Mouse (Mus musculus) liver, embryonic 14.5 days (tissue): ENCODE measurements around the gene Cxcr5. TPM values are rescaled to one million over a fixed set of nuclear protein-coding genes. Genes with fewer than 3 reads are reported as not detected.
A peak's percentile ranks its signal among the peaks of the same experiment; 100 is the strongest.

Experiments
- ATAC-seq: fragments of 200-750 bp; cut with Nextera tagmentation; 2 replicates; pipeline ENCODE4 v1.8.0; 2017; ENCODE audit warnings: moderate number of reproducible peaks, mild to moderate bottlenecking, moderate library complexity; ENCODE audit not compliant: insufficient read depth
- DNase-seq, 3 experiments: peaks; one replicate each; pipeline ENCODE4 v3.0.0-alpha.2; 2012 to 2013; ENCODE audit warnings: low read depth in 3 of 3, low spot score in 3 of 3
- H3K27ac ChIP-seq: fragments of 300-500 bp; sonication (generic); 2 replicates; pipeline ENCODE4 v1.5.1; 2014; ENCODE audit warnings: moderate library complexity, mild to moderate bottlenecking, control low read depth, inconsistent platforms
- H3K27me3 ChIP-seq: fragments of 300-500 bp; sonication (generic); 2 replicates; pipeline ENCODE4 v1.6.1; 2014; ENCODE audit warnings: mild to moderate bottlenecking, low read length, moderate library complexity; ENCODE audit not compliant: control insufficient read depth, insufficient read depth
- H3K36me3 ChIP-seq: fragments of 300-500 bp; sonication (generic); replicated peaks from 2 replicates; pipeline ENCODE4 v1.6.1; 2014; ENCODE audit warnings: low read depth; ENCODE audit not compliant: control insufficient read depth, insufficient read depth
- H3K4me1 ChIP-seq, 2 experiments: fragments of 200-500 bp in 1 of 2; fragments of 300-500 bp in 1 of 2; sonication (generic) in 1 of 2; replicated peaks; 2 replicates each; pipeline ENCODE4 v1.6.1; 2012 to 2014; ENCODE audit warnings: antibody characterized with exemption in 1 of 2, inconsistent platforms in 1 of 2, low read length in 1 of 2; ENCODE audit not compliant: control insufficient read depth in 2 of 2, insufficient read depth in 2 of 2
- H3K4me2 ChIP-seq: fragments of 300-500 bp; sonication (generic); 2 replicates; pipeline ENCODE4 v1.6.1; 2014; ENCODE audit warnings: low read depth, mild to moderate bottlenecking, control low read depth, moderate library complexity
- H3K4me3 ChIP-seq, 2 experiments: fragments of 200-500 bp in 1 of 2; fragments of 300-500 bp in 1 of 2; sonication (generic) in 1 of 2; 2 replicates each; pipeline ENCODE4 v1.5.1; 2012 to 2014; ENCODE audit warnings: low read depth in 2 of 2, low read length in 2 of 2, mild to moderate bottlenecking in 2 of 2, control low read depth in 1 of 2, inconsistent platforms in 1 of 2, moderate library complexity in 1 of 2; ENCODE audit not compliant: insufficient read depth in 1 of 2
- H3K9ac ChIP-seq: fragments of 300-500 bp; sonication (generic); replicated peaks from 2 replicates; pipeline ENCODE4 v1.6.1; 2014; ENCODE audit warnings: mild to moderate bottlenecking, control low read depth, moderate library complexity
- H3K9me3 ChIP-seq: fragments of 300-500 bp; sonication (generic); 2 replicates; pipeline ENCODE4 v1.6.1; 2016; ENCODE audit warnings: low read length, mixed read lengths; ENCODE audit not compliant: control insufficient read depth
- CTCF ChIP-seq: IDR thresholded peaks from 2 replicates; pipeline ENCODE4 v1.5.1; 2016; ENCODE audit warnings: antibody characterized with exemption, low read depth, control low read depth
- EP300 ChIP-seq: IDR thresholded peaks from 2 replicates; pipeline ENCODE4 v1.6.1; 2016; ENCODE audit warnings: antibody characterized with exemption, low read depth
- WGBS: fragments of 180-500 bp; shearing (Covaris S2); extraction: QIAGEN DNeasy Blood & Tissue Kit; methylation state at CpG from one replicate; pipeline ENCODE4 v1.1.7; 2014; ENCODE audit not compliant: insufficient replicate concordance; 5-methylcytosine and 5-hydroxymethylcytosine counted together
- polyA plus RNA-seq, 2 experiments: library from polyadenylated mRNA; depleted of rRNA in 1 of 2; stranded (reverse) in 1 of 2; unstranded in 1 of 2; fragments of >200 nt; fragmentation: Nextera tagmentation in 1 of 2; extraction: Ambion mirVana in 1 of 2; gene quantifications; 2 replicates each; pipeline versions ENCODE4 v1.2.1 to v1.2.3; 2012 to 2014

The Cxcr5 gene
- polyA plus RNA-seq, 2 experiments, result 0.03 TPM; not detected in 1

GRCm38 (mm10) chr9:44504893-44505823 is 56.5 kb downstream of the Cxcr5 start:
- H3K27me3 ChIP-seq, result no peaks in the 10 kb centered on the region
- peaks cover 0 to 2% of the 10 kb centered on the region in 2 experiments; a peak in 1 of 4 replicates for H3K4me1 ChIP-seq
- H3K36me3 ChIP-seq, result no peaks in the 10 kb centered on the region
- DNase-seq, result no peak
- TF ChIP-seq CTCF, result no peak
- TF ChIP-seq EP300, result no peak
- H3K9me3 ChIP-seq, result no peaks in the 10 kb centered on the region
- ATAC-seq, result no peak
- no peak overlapping the region for H3K9ac ChIP-seq
- H3K27ac ChIP-seq, result no peak overlapping the region
- no peak overlapping the region for H3K4me3 ChIP-seq
- H3K4me2 ChIP-seq, result no peak overlapping the region
- WGBS, result 67% methylated on average over 20 of the region's 20 CpGs

DNA sequence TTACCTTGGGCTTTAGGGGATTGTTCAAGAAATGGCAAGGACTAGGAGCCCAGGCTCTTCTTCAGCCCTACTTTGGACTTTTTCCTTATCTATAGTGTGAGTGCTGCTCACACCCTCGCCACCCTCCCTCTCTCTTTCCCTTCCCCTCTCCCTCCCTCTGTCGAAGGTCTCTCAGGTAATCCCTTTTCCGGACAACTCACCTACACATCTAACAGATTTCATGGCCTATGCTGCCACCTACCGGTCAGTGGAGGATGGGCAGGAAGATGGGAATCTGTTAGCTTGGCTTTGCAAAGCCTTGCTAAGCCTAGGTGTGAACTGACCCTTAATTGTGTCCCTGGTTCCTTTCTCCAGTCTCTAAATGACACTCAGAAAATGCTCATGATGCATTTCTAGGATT is 59.7 kb downstream of the Cxcr5 start:
- Histone ChIP-seq H3K4me3 (no peak overlapping the region), H3K9me3 (no peaks in the 10 kb centered on the region), H3K4me1 (peaks cover 0 to 3% of the 10 kb centered on the region in 2 experiments; a peak in 1 of 4 replicates), H3K27me3 (peaks cover 14% of the 10 kb centered on the region), H3K4me2 (no peak overlapping the region), H3K9ac (no peak overlapping the region), H3K36me3 (no peaks in the 10 kb centered on the region), H3K27ac (no peak overlapping the region)
- WGBS, result 3% methylated on average over 4 of the region's 4 CpGs
- ATAC-seq (no peak), DNase-seq (peak in 2 of 3 experiments; percentile 54 to 58)
- no peak for TF ChIP-seq EP300
- peak; percentile 95 for TF ChIP-seq CTCF

- Histone ChIP-seq H3K27ac (no peak overlapping the region), H3K4me3 (no peak overlapping the region), H3K4me2 (no peak overlapping the region), H3K27me3 (peaks cover 14% of the 10 kb centered on the region), H3K9ac (no peak overlapping the region), H3K36me3 (no peaks in the 10 kb centered on the region), H3K4me1 (peaks cover 0 to 3% of the 10 kb centered on the region in 2 experiments; a peak in 1 of 4 replicates), H3K9me3 (no peaks in the 10 kb centered on the region)
- DNase-seq, result no peak
- TF ChIP-seq EP300, result no peak
- TF ChIP-seq CTCF, result no peak
- no peak for ATAC-seq
- WGBS, result 65% methylated on average over 10 of the region's 10 CpGs
These were observed 60.3 kb downstream of the Cxcr5 start for GRCm38 (mm10) chr9:44501206-44501879.

- no peaks in the 10 kb centered on the region for H3K36me3 ChIP-seq
- H3K4me3 ChIP-seq, result no peak overlapping the region
- H3K4me1 ChIP-seq, result peaks cover 0 to 3% of the 10 kb centered on the region in 2 experiments; a peak in 1 of 4 replicates
- TF ChIP-seq CTCF (no peak), EP300 (no peak)
- no peak overlapping the region for H3K9ac ChIP-seq
- H3K27me3 ChIP-seq, result peaks cover 14% of the 10 kb centered on the region
- H3K4me2 ChIP-seq, result no peak overlapping the region
- no peak for DNase-seq
- ATAC-seq, result no peak
- H3K9me3 ChIP-seq, result no peaks in the 10 kb centered on the region
- no peak overlapping the region for H3K27ac ChIP-seq
- WGBS, result 67% methylated on average over 8 of the region's 8 CpGs
These were observed 61.0 kb downstream of the Cxcr5 start for GRCm38 (mm10) chr9:44500638-44501175.

- TF ChIP-seq CTCF, result no peak
- TF ChIP-seq EP300, result no peak
- no peak overlapping the region for H3K4me2 ChIP-seq
- H3K27ac ChIP-seq, result no peak overlapping the region
- H3K4me1 ChIP-seq, result peaks cover 0 to 6% of the 10 kb centered on the region in 2 experiments; a peak in 1 of 4 replicates
- H3K4me3 ChIP-seq, result no peak overlapping the region
- H3K27me3 ChIP-seq, result peaks cover 14% of the 10 kb centered on the region
- no peaks in the 10 kb centered on the region for H3K9me3 ChIP-seq
- H3K9ac ChIP-seq, result no peak overlapping the region
- DNase-seq (no peak), ATAC-seq (no peak)
- WGBS, result 70% methylated on average over 5 of the region's 5 CpGs
- H3K36me3 ChIP-seq, result no peaks in the 10 kb centered on the region
These were observed 61.5 kb downstream of the Cxcr5 start for GRCm38 (mm10) chr9:44500163-44500533.
